9 mouse cellular contexts compared by ENCODE assay signal in genomic region chr12:8331489-8332173, GRCm38 (mm10). TPM values are rescaled to one million over a fixed set of nuclear protein-coding genes. Genes with fewer than 3 reads are reported as not detected.
A peak's percentile ranks its signal among the peaks of the same experiment; 100 is the strongest.
DNase-seq lines count a peak whose midpoint lies in the region; ATAC-seq and TF ChIP-seq lines count a peak whose summit lies in the region.
"Had no signal": no experiment of that assay in that cellular context is flagged by ENCODE, and none has a peak within 500 bp of the region (broad histone marks: within the 10 kb centered on the region; RNA-seq: fewer than 3 reads in every experiment).

No protein-coding gene starts in this region.

- peaks cover 13% of the 10 kb centered on the region; the same call in 1 of the 2 replicates for H3K4me1 ChIP-seq in intestine, embryonic 14.5 days (replicated peaks; ENCODE audit: control insufficient read depth, insufficient read depth, low read length)
- H3K4me1 ChIP-seq in intestine, postnatal 0 days (replicated peaks; ENCODE audit: control insufficient read depth, insufficient read depth, low read length) = no peaks in the 10 kb centered on the region
- H3K4me1 ChIP-seq in limb, embryonic 14.5 days (ENCODE audit: control insufficient read depth, insufficient read depth, low read length) = peaks cover 9% of the 10 kb centered on the region; the same call in 1 of the 2 replicates

- no peaks in the 10 kb centered on the region for H3K9me3 ChIP-seq in intestine, embryonic 14.5 days (ENCODE audit: control insufficient read depth, low read length)
- no peaks in the 10 kb centered on the region for H3K9me3 ChIP-seq in intestine, postnatal 0 days (ENCODE audit: control insufficient read depth)
- no peaks in the 10 kb centered on the region for H3K9me3 ChIP-seq in limb, embryonic 14.5 days (ENCODE audit: control insufficient read depth, low read length)
- H3K9me3 ChIP-seq: limb, embryonic 13.5 days had no signal

- WGBS in intestine, embryonic 14.5 days = 38% methylated on average over 14 of the region's 14 CpGs
- 64% methylated on average over 14 of the region's 14 CpGs for WGBS in intestine, postnatal 0 days
- 67% methylated on average over 14 of the region's 14 CpGs for WGBS in limb, embryonic 14.5 days

- H3K4me2 ChIP-seq in intestine, embryonic 14.5 days (ENCODE audit: low read length) = no peak overlapping the region
- no peak overlapping the region for H3K4me2 ChIP-seq in intestine, postnatal 0 days (replicated peaks; ENCODE audit: low read depth)
- H3K4me2 ChIP-seq in limb, embryonic 14.5 days (replicated peaks; ENCODE audit: low read depth, low read length, severe bottlenecking) = no peak overlapping the region
- H3K4me2 ChIP-seq: limb, embryonic 13.5 days had no signal

- H3K27ac ChIP-seq in intestine, embryonic 14.5 days (ENCODE audit: low read depth) = no peak overlapping the region; the same call in 1 of the 2 replicates
- H3K27ac ChIP-seq in intestine, postnatal 0 days (ENCODE audit: low read depth, low read length) = no peak overlapping the region
- H3K27ac ChIP-seq in limb, embryonic 14.5 days (replicated peaks; ENCODE audit: low read depth, low read length) = no peak overlapping the region
- H3K27ac ChIP-seq: limb, embryonic 13.5 days had no signal

- no peak; the same call in 1 of the 2 replicates for ATAC-seq in intestine, embryonic 14.5 days (replicated peaks; ENCODE audit: low FRiP score, low TSS enrichment, low read depth)
- ATAC-seq in intestine, postnatal 0 days = no peak
- ATAC-seq in limb, embryonic 14.5 days (ENCODE audit: low FRiP score, low read depth) = peak; percentile 21; the same call in 1 of the 2 replicates

- peaks cover 21% of the 10 kb centered on the region for H3K36me3 ChIP-seq in intestine, embryonic 14.5 days (ENCODE audit: control insufficient read depth, insufficient read depth, low read length)
- H3K36me3 ChIP-seq in intestine, postnatal 0 days (ENCODE audit: control insufficient read depth, insufficient read depth) = peaks cover 40% of the 10 kb centered on the region
- H3K36me3 ChIP-seq in limb, embryonic 14.5 days (ENCODE audit: control insufficient read depth, insufficient read depth, low read length) = peaks cover 32% of the 10 kb centered on the region

- peak; percentile 67 for DNase-seq in intestine, embryonic 14.5 days (ENCODE audit: low spot score)
- peak; percentile 59 for DNase-seq in adrenal gland, postnatal 25 days
- peak; percentile 74 to 76 for DNase-seq in heart, adult 9 months (ENCODE audit: low spot score in 2 of 2)
- DNase-seq in limb, embryonic 14.5 days (ENCODE audit: low spot score) = no peak
- DNase-seq in embryo, embryonic 10.5 days (ENCODE audit: low spot score) = no peak
- DNase-seq in left cerebral cortex, adult 18-20 months (ENCODE audit: low spot score in 2 of 2) = no peak
- no peak for DNase-seq in natural killer cell, adult 2 months (ENCODE audit: low spot score in 2 of 2)

- no peak for TF ChIP-seq POLR2A in limb, embryonic 14.5 days (IDR thresholded peaks at IDR 0.05; ENCODE audit: borderline replicate concordance, extremely low read depth, insufficient read depth, insufficient read length)

- H3K9ac ChIP-seq in intestine, embryonic 14.5 days (ENCODE audit: low read length) = no peak overlapping the region
- H3K9ac ChIP-seq in intestine, postnatal 0 days (ENCODE audit: low read depth, low read length) = no peak overlapping the region
- no peak overlapping the region for H3K9ac ChIP-seq in limb, embryonic 14.5 days (ENCODE audit: low read depth, low read length, severe bottlenecking)
- H3K9ac ChIP-seq: limb, embryonic 13.5 days had no signal

- no peaks in the 10 kb centered on the region for H3K27me3 ChIP-seq in intestine, embryonic 14.5 days (replicated peaks; ENCODE audit: control insufficient read depth, insufficient read depth, low read length)
- no peaks in the 10 kb centered on the region for H3K27me3 ChIP-seq in intestine, postnatal 0 days (replicated peaks; ENCODE audit: control insufficient read depth, insufficient read depth, low read length)
- no peaks in the 10 kb centered on the region for H3K27me3 ChIP-seq in limb, embryonic 14.5 days (ENCODE audit: control insufficient read depth, insufficient read depth, low read length)
- H3K27me3 ChIP-seq: limb, embryonic 13.5 days had no signal

- no peak for TF ChIP-seq CTCF in intestine, postnatal 0 days (IDR thresholded peaks at IDR 0.05; ENCODE audit: low read depth)

- no peak overlapping the region for H3K4me3 ChIP-seq in intestine, embryonic 14.5 days (ENCODE audit: low read depth, low read length)
- H3K4me3 ChIP-seq in intestine, postnatal 0 days (ENCODE audit: low read depth, low read length) = no peak overlapping the region
- H3K4me3 ChIP-seq in limb, embryonic 14.5 days (replicated peaks; ENCODE audit: low read length) = no peak overlapping the region
- H3K4me3 ChIP-seq: limb, embryonic 13.5 days had no signal

RNA-seq across cellular contexts. Expression of gene Hs1bp3, which starts 18.4 kb away (rescaled TPM):
- polyA plus RNA-seq in intestine, embryonic 14.5 days (2014; fragmentation: Nextera tagmentation; extraction: Ambion mirVana) = 15.4 and 15.7 TPM in 2 replicates
- polyA plus RNA-seq in intestine, postnatal 0 days (2015; fragmentation: Nextera tagmentation; extraction: Ambion mirVana) = 20.5 and 22.2 TPM in 2 replicates
- 13.6 and 22.3 TPM in 2 replicates for total RNA-seq in adrenal gland, postnatal 25 days (2021)
- polyA plus RNA-seq in limb, embryonic 14.5 days (2012; rRNA removed) = 16.7 and 24.9 TPM in 2 replicates
- polyA plus RNA-seq in limb, embryonic 14.5 days (2014; fragmentation: Nextera tagmentation; extraction: Ambion mirVana) = 12.6 and 13.6 TPM in 2 replicates
- total RNA-seq in left cerebral cortex, adult 18-20 months (2021) = 10 to 100 TPM; 10.9 to 14.6 TPM

RNA-seq across cellular contexts. Expression of gene Gdf7, which starts 29.9 kb away (rescaled TPM):
- not detected in 2 replicates for polyA plus RNA-seq in intestine, embryonic 14.5 days (2014; fragmentation: Nextera tagmentation; extraction: Ambion mirVana)
- not detected in 2 replicates for polyA plus RNA-seq in intestine, postnatal 0 days (2015; fragmentation: Nextera tagmentation; extraction: Ambion mirVana)
- not detected in 2 replicates for total RNA-seq in adrenal gland, postnatal 25 days (2021)
- 0.62 and 0.81 TPM in 2 replicates for polyA plus RNA-seq in limb, embryonic 14.5 days (2012; rRNA removed)
- 0.34 and 0.51 TPM in 2 replicates for polyA plus RNA-seq in limb, embryonic 14.5 days (2014; fragmentation: Nextera tagmentation; extraction: Ambion mirVana)
- under 1 TPM; 0.47 to 0.93 TPM for total RNA-seq in left cerebral cortex, adult 18-20 months (2021)

Comparison
In these comparisons a context has a peak if more than half of its experiments do, and no peak if none do; other contexts are left out.
1. DNase-seq: peak in intestine, embryonic 14.5 days (single experiment), adrenal gland, postnatal 25 days (single experiment) and heart, adult 9 months (2 of 2); none in limb, embryonic 14.5 days (single experiment), embryo, embryonic 10.5 days (single experiment), left cerebral cortex, adult 18-20 months (0 of 2) and natural killer cell, adult 2 months (0 of 2).